Mouse (Mus musculus): ENCODE measurements around the gene Slc2a5. TPM values are rescaled to one million over a fixed set of nuclear protein-coding genes. Genes with fewer than 3 reads are reported as not detected.

Gene Slc2a5
- not detected for total RNA-seq (2023)

DNA sequence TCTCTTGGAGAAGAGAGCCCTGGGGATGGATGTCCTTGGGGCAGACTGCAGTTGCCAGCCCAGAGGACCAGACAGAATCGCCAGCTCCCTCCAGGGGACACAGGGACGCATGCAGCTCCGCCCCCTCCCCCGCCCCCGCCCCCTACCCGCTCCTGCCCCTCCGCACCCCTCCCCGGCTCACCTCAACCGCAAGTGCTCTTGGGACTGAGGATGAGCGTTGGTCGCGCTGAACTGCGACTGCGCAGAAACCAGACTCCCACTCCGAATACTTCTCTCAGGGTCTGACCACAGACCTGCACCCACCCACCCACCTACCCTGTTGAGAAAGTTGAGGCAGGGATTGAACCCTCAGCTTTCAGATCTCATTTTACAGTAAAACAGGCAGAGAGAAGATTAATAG is at the start of gene Slc2a5:
TSS of gene Slc2a5 (plus strand) at position 229 of the 400 bp plus-strand sequence.

DNA sequence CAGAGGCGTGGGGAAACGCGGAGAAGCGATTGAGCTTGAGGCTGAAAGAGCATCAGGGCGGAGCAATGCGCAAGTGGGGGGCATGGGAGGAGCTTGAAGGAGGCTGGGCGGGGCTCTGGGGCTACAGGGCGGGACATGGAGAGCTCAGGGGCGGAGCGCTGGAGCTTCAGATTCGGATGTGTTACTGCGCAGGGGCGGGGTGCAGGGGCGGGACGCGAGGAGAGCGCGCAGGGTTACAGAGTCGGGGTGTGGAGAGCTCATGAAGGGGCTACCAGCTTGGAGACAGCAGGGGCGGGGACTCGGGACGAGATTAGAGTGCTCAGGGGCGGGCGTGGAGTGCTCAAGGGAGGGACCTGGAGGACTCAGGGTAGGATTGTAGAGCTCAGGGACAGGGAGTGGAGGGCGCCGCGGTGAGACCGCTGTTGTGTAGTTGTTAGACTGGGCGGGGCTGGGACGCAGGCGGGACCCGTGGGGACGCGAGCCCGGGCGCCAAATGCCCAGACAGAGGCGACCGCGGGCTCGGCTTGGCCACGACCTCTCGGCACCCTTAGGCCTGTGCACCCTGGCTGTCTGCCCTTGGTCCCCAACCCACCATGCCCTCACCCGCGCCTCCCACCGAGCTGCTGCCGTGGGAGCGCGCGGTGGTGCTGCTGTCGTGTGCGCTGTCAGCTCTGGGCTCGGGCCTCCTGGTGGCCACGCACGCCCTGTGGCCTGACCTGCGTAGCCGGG is 31.8 kb upstream of the Slc2a5 start, which contains the start of gene Gpr157:
TSS of gene Gpr157 (plus strand) at position 205 of the 729 bp plus-strand sequence.

Other genes with a start within 250 kb of the Slc2a5 start
- gene Spsb1, start 164.2 kb upstream of the Slc2a5 start, total RNA-seq (2023) = 10 to 100 TPM; 12.4 to 14.2 TPM
- 10 to 100 TPM; 31.4 to 33.6 TPM for gene H6pd, start 110.3 kb upstream of the Slc2a5 start, total RNA-seq (2023)
- 1 to 10 TPM; 1.5 to 2.0 TPM for gene Gpr157, start 31.9 kb upstream of the Slc2a5 start, total RNA-seq (2023)
- gene Slc2a7, start 29.7 kb downstream of the Slc2a5 start, total RNA-seq (2023) = not detected
- not detected for gene Car6, start 82.0 kb downstream of the Slc2a5 start, total RNA-seq (2023)
- gene Eno1, start 117.4 kb downstream of the Slc2a5 start, total RNA-seq (2023) = 100 to 1,000 TPM; 175 to 192 TPM
- gene Rere, start 162.4 kb downstream of the Slc2a5 start, total RNA-seq (2023) = 100 to 1,000 TPM; 155 to 158 TPM